Mouse (Mus musculus) embryonic facial prominence, embryonic 10.5 days (tissue): ENCODE measurements around the gene Stx12. TPM values are rescaled to one million over a fixed set of nuclear protein-coding genes. Genes with fewer than 3 reads are reported as not detected.

Experiments
- DNase-seq: peaks from one replicate; pipeline ENCODE4 v3.0.0-alpha.2; 2017; ENCODE audit warnings: low spot score
- H3K27ac ChIP-seq: fragments of 300-500 bp; sonication (generic); replicated peaks from 2 replicates; pipeline ENCODE4 v1.5.1; 2016; ENCODE audit warnings: mild to moderate bottlenecking
- H3K27me3 ChIP-seq: fragments of 300-500 bp; sonication (generic); replicated peaks from 2 replicates; pipeline ENCODE4 v1.6.1; 2016; ENCODE audit warnings: low read depth, mild to moderate bottlenecking; ENCODE audit not compliant: poor library complexity, severe bottlenecking
- H3K36me3 ChIP-seq: fragments of 300-500 bp; sonication (generic); replicated peaks from 2 replicates; pipeline ENCODE4 v1.6.1; 2016; ENCODE audit warnings: mild to moderate bottlenecking, moderate library complexity
- H3K4me1 ChIP-seq: fragments of 300-500 bp; sonication (generic); 2 replicates; pipeline ENCODE4 v1.6.1; 2016
- H3K4me3 ChIP-seq: fragments of 300-500 bp; sonication (generic); 2 replicates; pipeline ENCODE4 v1.5.1; 2016; ENCODE audit warnings: mild to moderate bottlenecking, moderate library complexity
- H3K9me3 ChIP-seq: fragments of 300-500 bp; sonication (generic); 2 replicates; pipeline ENCODE4 v1.6.1; 2016; ENCODE audit warnings: mild to moderate bottlenecking
- WGBS: fragments of 180-500 bp; shearing (Covaris S2); methylation state at CpG from one replicate; pipeline ENCODE4 v1.1.7; 2016; 5-methylcytosine and 5-hydroxymethylcytosine counted together
- polyA plus RNA-seq: library from polyadenylated mRNA; unstranded; fragments of >200 nt; fragmentation: Nextera tagmentation; extraction: Ambion mirVana; gene quantifications from 2 replicates; pipeline ENCODE4 v1.2.1, GENCODE M21; 2016

The Stx12 gene
- polyA plus RNA-seq, 1 experiment from 2014 or later: 58.7 TPM

DNA sequence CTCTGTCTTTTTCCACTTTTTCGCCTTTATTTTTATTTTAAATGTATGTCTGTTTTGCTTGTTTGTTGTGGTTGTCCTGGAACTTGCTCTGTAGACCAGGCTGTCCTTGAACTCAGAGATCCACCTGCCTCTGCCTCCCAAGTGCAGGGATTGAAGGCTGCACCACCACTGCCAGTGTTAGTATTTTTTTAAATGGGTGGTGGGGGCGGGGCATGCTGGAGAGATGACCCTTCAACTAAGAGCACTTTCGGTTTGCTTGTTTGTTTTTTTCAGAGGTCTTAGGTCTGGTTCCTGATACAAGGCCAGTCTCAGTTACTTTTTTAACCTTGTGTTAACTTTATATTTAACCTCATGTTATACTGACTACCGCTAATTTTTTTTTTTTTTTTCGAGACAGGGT is 79.2 kb downstream of the Stx12 start:
- no peak for DNase-seq
- no peak overlapping the region for H3K27ac ChIP-seq
- WGBS: 87% methylated on average over 5 of the region's 5 CpGs

DNA sequence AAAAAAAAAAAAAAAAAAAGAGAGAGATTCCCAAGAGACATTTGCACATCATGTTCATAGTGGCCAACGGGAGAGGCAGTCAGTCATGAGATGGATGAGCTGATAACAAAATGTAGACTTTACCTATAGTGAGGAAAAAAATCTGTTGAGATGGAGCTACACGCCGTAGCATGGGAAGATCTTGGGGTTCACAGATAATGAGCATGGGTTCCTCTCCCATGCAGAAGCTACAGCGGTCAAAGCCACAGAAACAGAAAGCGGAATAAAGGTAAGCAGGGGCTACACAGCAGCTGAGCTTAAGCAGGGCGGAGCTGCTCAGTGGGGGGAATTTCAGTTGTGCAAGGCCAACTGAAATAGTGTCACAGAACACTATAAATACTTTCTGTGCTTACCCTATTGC is 80.0 kb downstream of the Stx12 start:
- Histone ChIP-seq H3K4me3 (no peak overlapping the region), H3K9me3 (no peaks in the 10 kb centered on the region), H3K4me1 (no peaks in the 10 kb centered on the region), H3K36me3 (no peaks in the 10 kb centered on the region), H3K27me3 (no peaks in the 10 kb centered on the region), H3K27ac (no peak overlapping the region)
- no peak for DNase-seq
- WGBS: 94% methylated on average over 6 of the region's 6 CpGs

More for the DNA sequence above, 79.2 kb downstream of the Stx12 start:
- Histone ChIP-seq H3K27me3 (no peaks in the 10 kb centered on the region), H3K36me3 (no peaks in the 10 kb centered on the region), H3K9me3 (no peaks in the 10 kb centered on the region), H3K4me1 (no peaks in the 10 kb centered on the region), H3K4me3 (no peak overlapping the region)

DNA sequence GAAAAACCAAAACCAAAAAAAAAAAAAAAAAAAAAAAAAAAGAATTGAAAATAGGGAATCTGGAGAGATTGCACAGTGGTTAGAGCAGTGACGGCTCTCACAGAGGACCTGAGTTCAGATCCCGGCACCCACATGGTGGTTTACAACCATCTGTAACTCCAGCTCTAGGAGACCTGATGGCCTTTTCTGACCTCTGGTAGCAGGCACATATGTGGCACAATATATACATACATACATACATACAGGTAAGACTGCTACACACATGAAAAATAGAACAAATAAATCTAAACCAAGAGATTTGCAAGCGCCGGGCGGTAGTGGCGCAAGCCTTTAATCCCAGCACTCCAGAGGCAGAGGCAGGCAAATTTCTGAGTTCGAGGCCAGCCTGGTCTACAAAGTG is 80.4 kb downstream of the Stx12 start:
- no peak overlapping the region for H3K4me3 ChIP-seq
- H3K9me3 ChIP-seq: no peaks in the 10 kb centered on the region
- H3K4me1 ChIP-seq: no peaks in the 10 kb centered on the region
- H3K27ac ChIP-seq: no peak overlapping the region
- DNase-seq: no peak
- 95% methylated on average over 7 of the region's 7 CpGs for WGBS
- no peaks in the 10 kb centered on the region for H3K27me3 ChIP-seq
- H3K36me3 ChIP-seq: no peaks in the 10 kb centered on the region

Other genes with a start within 250 kb of the Stx12 start
- gene Eya3, start 245.5 kb downstream of the Stx12 start, polyA plus RNA-seq: 36.2 and 39.9 TPM in 2 replicates
- 5.1 and 5.7 TPM in 2 replicates for gene Xkr8, start 152.0 kb downstream of the Stx12 start, polyA plus RNA-seq
- gene Smpdl3b, start 127.3 kb downstream of the Stx12 start, polyA plus RNA-seq: 4.3 and 4.4 TPM in 2 replicates
- gene Rpa2, start 116.2 kb downstream of the Stx12 start, polyA plus RNA-seq: 173 and 192 TPM in 2 replicates
- 0.69 and 0.80 TPM in 2 replicates for gene Themis2, start 88.1 kb downstream of the Stx12 start, polyA plus RNA-seq
- gene Ppp1r8, start 41.3 kb downstream of the Stx12 start, polyA plus RNA-seq: 80.3 and 81.8 TPM in 2 replicates
- gene Fam76a, start 38.0 kb upstream of the Stx12 start, polyA plus RNA-seq: 31.0 and 32.1 TPM in 2 replicates
- 0.16 and 0.21 TPM in 2 replicates for gene Fgr, start 89.6 kb upstream of the Stx12 start, polyA plus RNA-seq
- 11.5 and 11.6 TPM in 2 replicates for gene Ahdc1, start 126.8 kb upstream of the Stx12 start, polyA plus RNA-seq
- 66.7 and 73.0 TPM in 2 replicates for gene Wasf2, start 246.0 kb upstream of the Stx12 start, polyA plus RNA-seq